Mouse (Mus musculus) lung, postnatal 4 days (tissue): Measurements from ENCODE around the gene AC129217.1.

Experiments used
- DNase-seq, 2 experiments: peaks; one replicate each; pipeline ENCODE4 v3.0.0; 2021

Gene AC129217.1

GRCm38 (mm10) chr19:8871267-8872186 lies 42.0 kb downstream of the AC129217.1 start, which contains the start of gene Ubxn1:
TSS of gene Ubxn1 (plus strand) at chr19:8871496.
- DNase-seq = peak; percentile 97

- DNase-seq = no peak
Observed at GRCm38 (mm10) chr19:8872266-8872840, 42.8 kb downstream of the AC129217.1 start.

GRCm38 (mm10) chr19:8875031-8875430 lies 45.5 kb downstream of the AC129217.1 start:
- DNase-seq = no peak

- DNase-seq = peak; percentile 92 to 93
Observed at GRCm38 (mm10) chr19:8880311-8881033, 50.9 kb downstream of the AC129217.1 start, which contains the start of gene Uqcc3. TSS of gene Uqcc3 (minus strand) at chr19:8880923.

GRCm38 (mm10) chr19:8881034-8881392 lies 51.4 kb downstream of the AC129217.1 start:
- no peak for DNase-seq

GRCm38 (mm10) chr19:8883616-8884015 lies 54.0 kb downstream of the AC129217.1 start, which contains the start of the genes Lbhd1 and Gm49403:
TSS of gene Lbhd1 (plus strand) at chr19:8883732.
TSS of gene Gm49403 (plus strand) at chr19:8883930.
- DNase-seq = no peak

- no peak for DNase-seq
Observed at GRCm38 (mm10) chr19:8886916-8887584, 57.5 kb downstream of the AC129217.1 start.

GRCm38 (mm10) chr19:8887585-8888463 lies 58.3 kb downstream of the AC129217.1 start:
- no peak for DNase-seq

- peak; percentile 96 for DNase-seq
Observed at GRCm38 (mm10) chr19:8888511-8889385, 59.2 kb downstream of the AC129217.1 start, which contains the start of the genes 1810009A15Rik and Gm49416. TSS of gene 1810009A15Rik (plus strand) at chr19:8888853. TSS of gene Gm49416 (plus strand) at chr19:8888926.
